Mouse (Mus musculus) small intestine, adult 2 months (tissue): ENCODE data around the gene Tbc1d8.

ENCODE experiments used
- CTCF ChIP-seq: fragments of 200-500 bp; IDR thresholded peaks from 2 replicates; pipeline ENCODE4 v1.5.1; 2012; ENCODE audit warnings: low read depth, mild to moderate bottlenecking, control low read depth, inconsistent platforms, low read length, moderate library complexity, mixed read lengths; ENCODE audit not compliant: insufficient replicate concordance, insufficient read length; ENCODE audit errors: extremely low read depth
- POLR2A ChIP-seq: fragments of 200-500 bp; IDR thresholded peaks from 2 replicates; pipeline ENCODE4 v1.6.1; 2012; ENCODE audit warnings: low read depth, mild to moderate bottlenecking, control low read depth, inconsistent platforms, low read length, moderate library complexity

GRCm38 (mm10) chr1:39367045-39367444, 111.5 kb downstream of the Tbc1d8 start:
- no peak for TF ChIP-seq POLR2A
- TF ChIP-seq CTCF = no peak
